Mouse (Mus musculus) G1E (cell line): ENCODE measurements around the gene Cobll1.

Experiments used
- CTCF ChIP-seq: IDR thresholded peaks from 2 replicates; pipeline ENCODE4 v1.5.1; 2012; ENCODE audit warnings: low read depth, low read length, inconsistent platforms, mixed read lengths
- GATA1 ChIP-seq: IDR thresholded peaks from 2 replicates; pipeline ENCODE4 v1.6.1; 2012; ENCODE audit warnings: borderline replicate concordance, low read length, inconsistent platforms, mixed read lengths
- GATA2 ChIP-seq: IDR thresholded peaks from 2 replicates; pipeline ENCODE4 v1.6.1; 2012; ENCODE audit warnings: low read depth, low read length, inconsistent platforms, borderline replicate concordance
- POLR2AphosphoS5 ChIP-seq: IDR thresholded peaks from 2 replicates; pipeline ENCODE4 v1.6.1; 2012; ENCODE audit warnings: low read depth, low read length, inconsistent platforms; ENCODE audit not compliant: insufficient replicate concordance
- TAL1 ChIP-seq: conservative IDR thresholded peaks from 2 replicates; pipeline ENCODE4 v1.6.1; 2012; ENCODE audit warnings: low read depth, low read length, inconsistent platforms, mixed read lengths

DNA sequence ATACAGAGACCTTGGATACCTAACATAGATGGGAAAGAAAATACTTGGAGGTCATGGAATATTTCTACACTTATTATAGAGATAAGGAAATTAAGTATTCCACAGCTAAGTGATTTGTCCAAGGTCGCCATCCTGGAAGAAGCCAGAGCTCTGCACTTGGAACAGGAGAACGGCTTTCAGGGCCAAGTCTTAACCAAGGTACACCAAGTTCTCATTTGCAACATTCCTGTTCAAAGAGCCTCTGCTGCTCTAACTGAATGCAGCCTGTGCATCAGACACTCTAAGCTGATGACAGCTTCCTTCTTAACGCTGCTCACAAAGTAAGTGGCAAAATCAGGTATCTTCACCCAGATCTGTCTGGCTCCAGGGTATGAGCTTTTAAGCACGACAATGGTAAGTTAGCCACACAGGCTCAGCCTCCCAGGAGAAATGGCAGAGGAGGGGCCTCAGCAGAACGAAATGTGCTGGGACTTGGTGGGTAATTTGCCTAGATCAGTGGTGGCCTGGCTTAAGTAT lies 11.4 kb upstream of the Cobll1 start:
- TF ChIP-seq CTCF (no peak), GATA1 (no peak), TAL1 (no peak), POLR2AphosphoS5 (no peak), GATA2 (no peak)
